Mouse (Mus musculus): ENCODE measurements around the gene Ttc6.

DNA sequence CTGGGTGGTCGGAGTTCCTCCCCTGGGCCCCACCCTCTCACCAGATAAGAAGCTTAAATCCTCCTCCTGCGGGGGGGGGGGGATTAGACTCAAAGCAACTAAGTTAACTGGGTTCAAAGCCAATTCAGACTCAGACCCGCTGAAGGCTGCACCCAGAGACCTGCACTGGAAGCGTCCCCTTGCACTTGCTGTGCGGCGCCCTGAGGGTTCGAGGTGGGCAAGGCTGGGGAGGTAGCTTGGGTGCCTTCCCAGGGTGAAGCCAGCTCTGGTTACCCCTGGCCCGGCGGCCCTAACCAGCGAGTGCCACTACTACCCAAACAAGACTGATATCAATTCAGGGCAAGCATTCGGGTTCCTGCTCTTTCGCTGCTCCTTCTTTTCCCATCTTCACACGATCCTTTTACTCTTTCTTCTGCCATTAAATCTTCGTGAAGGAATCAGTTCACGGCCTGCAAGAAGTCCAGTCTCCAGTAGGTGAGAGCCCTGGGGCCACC is 14.2 kb upstream of the Ttc6 start:
- TF ChIP-seq CTCF (IDR thresholded peaks at IDR 0.05; ENCODE audit: low read depth) (no peak), EP300 (IDR thresholded peaks at IDR 0.05; ENCODE audit: low read depth) (no peak)

All from liver, postnatal 0 days (tissue).